ENCODE assay signal across 8 mouse cellular contexts in genomic region chr8:69919010-69919409, GRCm38 (mm10). TPM values are rescaled to one million over a fixed set of nuclear protein-coding genes. Genes with fewer than 3 reads are reported as not detected.
DNase-seq lines count a peak whose midpoint lies in the region; ATAC-seq lines count a peak whose summit lies in the region.

No protein-coding gene starts in this region.

- peak; percentile 54 for ATAC-seq in midbrain, embryonic 12.5 days (ENCODE audit: low FRiP score, low read depth)

- no peak overlapping the region for H3K4me3 ChIP-seq in midbrain, embryonic 12.5 days

- H3K9me3 ChIP-seq in midbrain, embryonic 12.5 days, result no peaks in the 10 kb centered on the region

- H3K9ac ChIP-seq in midbrain, embryonic 12.5 days (replicated peaks), result no peak overlapping the region

- no peaks in the 10 kb centered on the region for H3K27me3 ChIP-seq in midbrain, embryonic 12.5 days

- H3K4me2 ChIP-seq in midbrain, embryonic 12.5 days (replicated peaks), result no peak overlapping the region

- 67% methylated on average over 1 of the region's 1 CpGs for WGBS in midbrain, embryonic 12.5 days

- intact Hi-C loops in left cerebral cortex, postnatal 4 days (cut with DNase I), result loop anchor here (10.0 kb wide), 3 partner anchors 116 to 316 kb away; partner anchors contain the start of genes Armc6 and Sugp2

- H3K27ac ChIP-seq in midbrain, embryonic 12.5 days (replicated peaks), result no peak overlapping the region

- DNase-seq in urinary bladder, postnatal 14 days (ENCODE audit: low spot score), result peak; percentile 80
- DNase-seq in urinary bladder, postnatal 10 days (ENCODE audit: low spot score), result no peak
- DNase-seq in embryo, embryonic 11.5 days (ENCODE audit: low read depth, low spot score), result peak; percentile 79
- DNase-seq in heart, adult 18-20 months, result peak; percentile 83 to 91
- peak; percentile 70 for DNase-seq in kidney, adult 11 months
- DNase-seq in left cerebral cortex, postnatal 4 days, result peak; percentile 66
- DNase-seq in skeletal muscle tissue, adult 2 months (ENCODE audit: low read depth, low spot score), result peak; percentile 88

- peaks cover 19% of the 10 kb centered on the region for H3K4me1 ChIP-seq in midbrain, embryonic 12.5 days

- peaks cover 39% of the 10 kb centered on the region for H3K36me3 ChIP-seq in midbrain, embryonic 12.5 days

RNA-seq across cellular contexts. Expression of gene Yjefn3, which starts 16.5 kb away (rescaled TPM):
- total RNA-seq in heart, adult 18-20 months (2021), result 10 to 100 TPM; 13.7 to 14.2 TPM
- 10 to 100 TPM in 1 of 2 experiments, 1 to 10 TPM in 1; 9.5 to 10.4 TPM for total RNA-seq in left cerebral cortex, postnatal 4 days (2021)
- polyA plus RNA-seq in midbrain, embryonic 12.5 days (2016; fragmentation: Nextera tagmentation; extraction: Ambion mirVana), result 7.2 and 8.0 TPM in 2 replicates

RNA-seq across cellular contexts. Expression of gene Ndufa13, which starts 16.7 kb away (rescaled TPM):
- total RNA-seq in heart, adult 18-20 months (2021), result 100 to 1,000 TPM; 455 to 494 TPM
- total RNA-seq in left cerebral cortex, postnatal 4 days (2021), result 10 to 100 TPM; 79.0 to 86.6 TPM
- polyA plus RNA-seq in midbrain, embryonic 12.5 days (2016; fragmentation: Nextera tagmentation; extraction: Ambion mirVana), result 165 and 170 TPM in 2 replicates

RNA-seq across cellular contexts. Expression of gene Tssk6, which starts 17.0 kb away (rescaled TPM):
- total RNA-seq in heart, adult 18-20 months (2021), result under 1 TPM in 1 of 2 experiments, not detected in 1; 0.25 TPM
- not detected for total RNA-seq in left cerebral cortex, postnatal 4 days (2021)
- polyA plus RNA-seq in midbrain, embryonic 12.5 days (2016; fragmentation: Nextera tagmentation; extraction: Ambion mirVana), result 4.0 and 5.7 TPM in 2 replicates

RNA-seq across cellular contexts. Expression of gene Cilp2, which starts 31.5 kb away (rescaled TPM):
- 1 to 10 TPM; 1.2 to 1.4 TPM for total RNA-seq in heart, adult 18-20 months (2021)
- 1 to 10 TPM; 4.5 to 4.7 TPM for total RNA-seq in left cerebral cortex, postnatal 4 days (2021)
- 0.85 and 1.1 TPM in 2 replicates for polyA plus RNA-seq in midbrain, embryonic 12.5 days (2016; fragmentation: Nextera tagmentation; extraction: Ambion mirVana)

Comparison
In these comparisons a context has a peak if more than half of its experiments do, and no peak if none do; other contexts are left out.
1. RNA of gene Ndufa13, which starts 16.7 kb away (total RNA-seq): 455 to 494 TPM in heart, adult 18-20 months; 79.0 to 86.6 TPM in left cerebral cortex, postnatal 4 days; every median in the first group is over 4 times any median in the second.